Mouse (Mus musculus) midbrain, embryonic 13.5 days (tissue): ENCODE data around the gene Shkbp1. TPM values are rescaled to one million over a fixed set of nuclear protein-coding genes. Genes with fewer than 3 reads are reported as not detected.

ENCODE experiments used
- ATAC-seq: fragments of 200-750 bp; cut with Nextera tagmentation; 2 replicates; pipeline ENCODE4 v1.8.0; 2017; ENCODE audit warnings: mild to moderate bottlenecking, moderate TSS enrichment, moderate library complexity
- H3K27ac ChIP-seq: fragments of 300-500 bp; sonication (generic); 2 replicates; pipeline ENCODE4 v1.5.1; 2015; ENCODE audit warnings: inconsistent platforms, mild to moderate bottlenecking, moderate library complexity
- H3K27me3 ChIP-seq: fragments of 300-500 bp; sonication (generic); 2 replicates; pipeline ENCODE4 v1.6.1; 2015; ENCODE audit warnings: mild to moderate bottlenecking, inconsistent platforms
- H3K36me3 ChIP-seq: fragments of 300-500 bp; sonication (generic); 2 replicates; pipeline ENCODE4 v1.6.1; 2015; ENCODE audit warnings: mild to moderate bottlenecking, inconsistent platforms
- H3K4me1 ChIP-seq: fragments of 300-500 bp; sonication (generic); replicated peaks from 2 replicates; pipeline ENCODE4 v1.6.1; 2015; ENCODE audit warnings: inconsistent platforms
- H3K4me2 ChIP-seq: fragments of 300-500 bp; sonication (generic); replicated peaks from 2 replicates; pipeline ENCODE4 v1.6.1; 2015; ENCODE audit warnings: moderate library complexity, mild to moderate bottlenecking, inconsistent platforms
- H3K4me3 ChIP-seq: fragments of 300-500 bp; sonication (generic); replicated peaks from 2 replicates; pipeline ENCODE4 v1.5.1; 2015; ENCODE audit warnings: mild to moderate bottlenecking, inconsistent platforms
- H3K9ac ChIP-seq: fragments of 300-500 bp; sonication (generic); replicated peaks from 2 replicates; pipeline ENCODE4 v1.6.1; 2015; ENCODE audit warnings: mild to moderate bottlenecking, inconsistent platforms
- H3K9me3 ChIP-seq: fragments of 300-500 bp; sonication (generic); 2 replicates; pipeline ENCODE4 v1.6.1; 2016; ENCODE audit warnings: mild to moderate bottlenecking, inconsistent platforms
- WGBS: fragments of 180-500 bp; shearing (Covaris S2); methylation state at CpG from one replicate; pipeline ENCODE4 v1.1.7; 2015; 5-methylcytosine and 5-hydroxymethylcytosine counted together
- polyA plus RNA-seq: library from polyadenylated mRNA; unstranded; fragments of >200 nt; fragmentation: Nextera tagmentation; extraction: Ambion mirVana; gene quantifications from 2 replicates; pipeline ENCODE4 v1.2.1, GENCODE M21; 2015

Shkbp1 gene
- polyA plus RNA-seq, 1 experiment from 2014 or later: 84.3 TPM

GRCm38 (mm10) chr7:27330709-27331540, 24.9 kb downstream of the Shkbp1 start:
- Histone ChIP-seq H3K36me3 (no peaks in the 10 kb centered on the region), H3K27me3 (peaks cover 98% of the 10 kb centered on the region), H3K4me3 (peak overlapping the region; percentile 38), H3K9me3 (no peaks in the 10 kb centered on the region), H3K9ac (no peak overlapping the region), H3K4me1 (peaks cover 53% of the 10 kb centered on the region), H3K4me2 (peak overlapping the region; percentile 58), H3K27ac (no peak overlapping the region)
- ATAC-seq: no peak
- 1% methylated on average over 39 of the region's 39 CpGs for WGBS

- no peaks in the 10 kb centered on the region for H3K9me3 ChIP-seq
- WGBS: 26% methylated on average over 17 of the region's 17 CpGs
- no peak overlapping the region for H3K4me3 ChIP-seq
- no peak overlapping the region for H3K4me2 ChIP-seq
- no peak overlapping the region for H3K27ac ChIP-seq
- H3K36me3 ChIP-seq: no peaks in the 10 kb centered on the region
- H3K4me1 ChIP-seq: peaks cover 60% of the 10 kb centered on the region
- ATAC-seq: no peak
- peaks cover 99% of the 10 kb centered on the region for H3K27me3 ChIP-seq
- no peak overlapping the region for H3K9ac ChIP-seq
Observed at GRCm38 (mm10) chr7:27329981-27330380, 25.8 kb downstream of the Shkbp1 start.

- no peak overlapping the region for H3K27ac ChIP-seq
- H3K9me3 ChIP-seq: no peaks in the 10 kb centered on the region
- WGBS: 3% methylated on average over 45 of the region's 45 CpGs
- peak overlapping the region; percentile 22 for H3K4me3 ChIP-seq
- no peak overlapping the region; the same call in 1 of the 2 replicates for H3K9ac ChIP-seq
- peaks cover 57% of the 10 kb centered on the region for H3K4me1 ChIP-seq
- H3K36me3 ChIP-seq: no peaks in the 10 kb centered on the region
- peak overlapping the region; percentile 44 for H3K4me2 ChIP-seq
- ATAC-seq: peak; percentile 37
- peaks cover 99% of the 10 kb centered on the region for H3K27me3 ChIP-seq
Observed at GRCm38 (mm10) chr7:27329326-27329947, 26.4 kb downstream of the Shkbp1 start.

GRCm38 (mm10) chr7:27328648-27329047, 27.2 kb downstream of the Shkbp1 start:
- H3K27ac ChIP-seq: no peak overlapping the region
- 39% methylated on average over 16 of the region's 16 CpGs for WGBS
- no peaks in the 10 kb centered on the region for H3K36me3 ChIP-seq
- H3K27me3 ChIP-seq: peaks cover 99% of the 10 kb centered on the region
- H3K4me3 ChIP-seq: no peak overlapping the region
- no peak overlapping the region for H3K9ac ChIP-seq
- peaks cover 49% of the 10 kb centered on the region for H3K4me1 ChIP-seq
- H3K4me2 ChIP-seq: peak overlapping the region; percentile 44; the same call in 1 of the 2 replicates
- no peak for ATAC-seq
- no peaks in the 10 kb centered on the region for H3K9me3 ChIP-seq

GRCm38 (mm10) chr7:27328161-27328560, 27.7 kb downstream of the Shkbp1 start:
- Histone ChIP-seq H3K9ac (no peak overlapping the region), H3K27ac (no peak overlapping the region), H3K36me3 (no peaks in the 10 kb centered on the region), H3K9me3 (no peaks in the 10 kb centered on the region), H3K27me3 (peaks cover 96% of the 10 kb centered on the region), H3K4me3 (no peak overlapping the region), H3K4me2 (no peak overlapping the region), H3K4me1 (peaks cover 45% of the 10 kb centered on the region)
- 86% methylated on average over 11 of the region's 11 CpGs for WGBS
- ATAC-seq: no peak

- Histone ChIP-seq H3K9me3 (no peaks in the 10 kb centered on the region), H3K27me3 (peaks cover 92% of the 10 kb centered on the region), H3K4me2 (no peak overlapping the region), H3K4me1 (peaks cover 38% of the 10 kb centered on the region), H3K36me3 (no peaks in the 10 kb centered on the region), H3K9ac (no peak overlapping the region), H3K27ac (no peak overlapping the region), H3K4me3 (no peak overlapping the region)
- WGBS: 91% methylated on average over 8 of the region's 8 CpGs
- ATAC-seq: no peak
Observed at GRCm38 (mm10) chr7:27327500-27327899, 28.3 kb downstream of the Shkbp1 start.

GRCm38 (mm10) chr7:27326101-27326880, 29.5 kb downstream of the Shkbp1 start:
- peak overlapping the region; percentile 49 for H3K4me2 ChIP-seq
- peaks cover 34% of the 10 kb centered on the region for H3K4me1 ChIP-seq
- no peaks in the 10 kb centered on the region for H3K36me3 ChIP-seq
- no peak overlapping the region for H3K27ac ChIP-seq
- WGBS: 29% methylated on average over 34 of the region's 34 CpGs
- H3K4me3 ChIP-seq: peak overlapping the region; percentile 27
- H3K9ac ChIP-seq: no peak overlapping the region
- peaks cover 85% of the 10 kb centered on the region for H3K27me3 ChIP-seq
- no peaks in the 10 kb centered on the region for H3K9me3 ChIP-seq
- ATAC-seq: no peak

- Histone ChIP-seq H3K27ac (no peak overlapping the region), H3K4me2 (peak overlapping the region; percentile 49), H3K36me3 (no peaks in the 10 kb centered on the region), H3K9me3 (no peaks in the 10 kb centered on the region), H3K4me1 (peaks cover 29% of the 10 kb centered on the region), H3K9ac (no peak overlapping the region), H3K4me3 (peak overlapping the region; percentile 27), H3K27me3 (peaks cover 79% of the 10 kb centered on the region)
- ATAC-seq: 0 out of 2 replicates have a peak, but pooled peaks have one; percentile 19
- WGBS: 1% methylated on average over 24 of the region's 24 CpGs
Observed at GRCm38 (mm10) chr7:27325697-27326096, 30.1 kb downstream of the Shkbp1 start.

GRCm38 (mm10) chr7:27324928-27325327, 30.9 kb downstream of the Shkbp1 start:
- Histone ChIP-seq H3K27me3 (peaks cover 72% of the 10 kb centered on the region), H3K4me2 (no peak overlapping the region; the same call in 1 of the 2 replicates)

GRCm38 (mm10) chr7:27324161-27324560, 31.7 kb downstream of the Shkbp1 start:
- Histone ChIP-seq H3K27ac (no peak overlapping the region), H3K36me3 (no peaks in the 10 kb centered on the region), H3K9me3 (no peaks in the 10 kb centered on the region), H3K4me1 (peaks cover 18% of the 10 kb centered on the region), H3K4me3 (no peak overlapping the region), H3K4me2 (no peak overlapping the region), H3K9ac (no peak overlapping the region), H3K27me3 (peaks cover 65% of the 10 kb centered on the region)
- ATAC-seq: no peak
- 97% methylated on average over 11 of the region's 11 CpGs for WGBS

More at GRCm38 (mm10) chr7:27324928-27325327, 30.9 kb downstream of the Shkbp1 start:
- no peak for ATAC-seq
- H3K36me3 ChIP-seq: no peaks in the 10 kb centered on the region
- H3K9me3 ChIP-seq: no peaks in the 10 kb centered on the region
- no peak overlapping the region for H3K9ac ChIP-seq
- 43% methylated on average over 18 of the region's 20 CpGs for WGBS
- H3K4me1 ChIP-seq: peaks cover 24% of the 10 kb centered on the region
- H3K4me3 ChIP-seq: no peak overlapping the region
- H3K27ac ChIP-seq: no peak overlapping the region

GRCm38 (mm10) chr7:27323001-27323400, 32.8 kb downstream of the Shkbp1 start:
- H3K9me3 ChIP-seq: no peaks in the 10 kb centered on the region
- WGBS: 88% methylated on average over 5 of the region's 5 CpGs
- H3K9ac ChIP-seq: no peak overlapping the region
- no peak overlapping the region for H3K27ac ChIP-seq
- peaks cover 12% of the 10 kb centered on the region for H3K4me1 ChIP-seq
- ATAC-seq: no peak
- H3K36me3 ChIP-seq: no peaks in the 10 kb centered on the region
- no peak overlapping the region for H3K4me2 ChIP-seq
- H3K4me3 ChIP-seq: no peak overlapping the region
- H3K27me3 ChIP-seq: peaks cover 53% of the 10 kb centered on the region

GRCm38 (mm10) chr7:27322291-27322690, 33.5 kb downstream of the Shkbp1 start:
- Histone ChIP-seq H3K27me3 (peaks cover 46% of the 10 kb centered on the region), H3K36me3 (no peaks in the 10 kb centered on the region), H3K27ac (no peak overlapping the region), H3K4me3 (no peak overlapping the region), H3K4me1 (peaks cover 12% of the 10 kb centered on the region), H3K4me2 (no peak overlapping the region), H3K9me3 (no peaks in the 10 kb centered on the region), H3K9ac (no peak overlapping the region)
- no peak for ATAC-seq
- 19% methylated on average over 13 of the region's 13 CpGs for WGBS
